Mouse (Mus musculus): Measurements from ENCODE around the gene Wnt2b. TPM values are rescaled to one million over a fixed set of nuclear protein-coding genes. Genes with fewer than 3 reads are reported as not detected.

Wnt2b gene
- total and polyA plus RNA-seq, 2 experiments from 2014 or later = 0.54 to 2.2 TPM

- Histone ChIP-seq H3K4me2 (ENCODE audit: low read depth, low read length, poor library complexity, severe bottlenecking) (no peak overlapping the region; the same call in 1 of the 2 replicates), H3K36me3 (ENCODE audit: insufficient read depth, low read length) (no peaks in the 10 kb centered on the region), H3K9me3 (ENCODE audit: low read length) (no peaks in the 10 kb centered on the region), H3K4me3 (ENCODE audit: low read depth, low read length) (no peak overlapping the region), H3K9ac (replicated peaks; ENCODE audit: low read length, poor library complexity, severe bottlenecking) (0 out of 2 replicates have a peak overlapping the region, but pooled peaks have one; percentile 13), H3K4me1 (ENCODE audit: insufficient read depth, low read length) (no peaks in the 10 kb centered on the region), H3K27me3 (ENCODE audit: insufficient read depth, low read length) (no peaks in the 10 kb centered on the region), H3K27ac (ENCODE audit: low read depth, low read length) (peak overlapping the region; percentile 43; the same call in 1 of the 2 replicates)
- WGBS = 55% methylated on average over 3 of the region's 3 CpGs
- no peak for TF ChIP-seq CTCF (IDR thresholded peaks at IDR 0.05)
- DNase-seq (ENCODE audit: low spot score) (no peak), ATAC-seq (ENCODE audit: low FRiP score) (no peak)
These were observed 32.7 kb upstream of the Wnt2b start for GRCm38 (mm10) chr3:104994415-104994841.

GRCm38 (mm10) chr3:104993800-104994199 is 32.1 kb upstream of the Wnt2b start:
- Histone ChIP-seq H3K4me3 (ENCODE audit: low read depth, low read length) (no peak overlapping the region), H3K4me1 (ENCODE audit: insufficient read depth, low read length) (no peaks in the 10 kb centered on the region), H3K4me2 (ENCODE audit: low read depth, low read length, poor library complexity, severe bottlenecking) (no peak overlapping the region), H3K27me3 (ENCODE audit: insufficient read depth, low read length) (no peaks in the 10 kb centered on the region), H3K9me3 (ENCODE audit: low read length) (no peaks in the 10 kb centered on the region), H3K9ac (replicated peaks; ENCODE audit: low read length, poor library complexity, severe bottlenecking) (0 out of 2 replicates have a peak overlapping the region, but pooled peaks have one; percentile 13), H3K36me3 (ENCODE audit: insufficient read depth, low read length) (no peaks in the 10 kb centered on the region), H3K27ac (ENCODE audit: low read depth, low read length) (peak overlapping the region; percentile 43; the same call in 1 of the 2 replicates)
- WGBS = 46% methylated on average over 4 of the region's 4 CpGs
- DNase-seq (ENCODE audit: low spot score) = peak; percentile 72
- no peak for TF ChIP-seq CTCF (IDR thresholded peaks at IDR 0.05)
- ATAC-seq (ENCODE audit: low FRiP score) = peak; percentile 50

DNA sequence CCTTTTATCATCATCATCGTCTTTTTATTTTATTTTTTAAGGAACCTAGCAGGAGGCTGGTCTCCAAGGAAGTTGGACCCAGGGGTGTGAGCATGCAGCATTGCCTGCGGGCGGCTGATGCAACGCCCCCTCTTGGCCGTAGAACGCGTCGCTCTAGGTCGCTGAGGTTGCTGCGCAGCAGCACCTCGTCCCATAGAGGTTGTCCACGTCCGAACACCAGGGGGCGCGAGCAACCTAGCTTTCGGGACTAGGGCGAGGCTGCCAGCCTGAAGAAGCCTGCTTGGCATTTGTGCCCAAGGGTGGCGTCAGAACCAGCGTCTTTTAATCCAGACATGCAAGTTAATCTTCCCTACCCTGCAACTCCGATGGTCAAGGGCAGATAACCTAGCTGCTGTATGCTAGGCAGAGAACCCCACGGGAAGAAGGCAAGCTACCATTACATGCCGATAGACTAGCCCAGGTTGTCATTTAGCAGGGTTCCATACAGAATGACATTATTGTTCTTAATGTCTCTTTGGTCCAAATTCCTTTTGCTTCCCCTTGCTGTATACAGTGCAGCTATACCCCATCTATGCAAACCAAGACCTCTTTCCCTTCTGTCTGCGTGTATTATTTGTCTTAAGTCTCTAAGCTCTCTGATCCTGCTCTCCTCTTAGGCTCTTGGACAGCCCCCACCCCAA is 31.1 kb upstream of the Wnt2b start:
- no peak overlapping the region for H3K27ac ChIP-seq (ENCODE audit: low read depth, low read length)
- H3K9ac ChIP-seq (replicated peaks; ENCODE audit: low read length, poor library complexity, severe bottlenecking) = no peak overlapping the region
- 0 out of 2 replicates have a peak overlapping the region, but pooled peaks have one; percentile 3 for H3K4me3 ChIP-seq (ENCODE audit: low read depth, low read length)
- TF ChIP-seq CTCF (IDR thresholded peaks at IDR 0.05) = peak; percentile 94
- no peaks in the 10 kb centered on the region for H3K9me3 ChIP-seq (ENCODE audit: low read length)
- DNase-seq (ENCODE audit: low spot score) (peak; percentile 93), ATAC-seq (ENCODE audit: low FRiP score) (peak; percentile 93)
- H3K4me1 ChIP-seq (ENCODE audit: insufficient read depth, low read length) = no peaks in the 10 kb centered on the region
- peak overlapping the region; percentile 25 for H3K4me2 ChIP-seq (ENCODE audit: low read depth, low read length, poor library complexity, severe bottlenecking)
- no peaks in the 10 kb centered on the region for H3K27me3 ChIP-seq (ENCODE audit: insufficient read depth, low read length)
- no peaks in the 10 kb centered on the region for H3K36me3 ChIP-seq (ENCODE audit: insufficient read depth, low read length)
- WGBS = 11% methylated on average over 23 of the region's 23 CpGs

- no peaks in the 10 kb centered on the region for H3K4me1 ChIP-seq (ENCODE audit: insufficient read depth, low read length)
- H3K9me3 ChIP-seq (ENCODE audit: low read length) = no peaks in the 10 kb centered on the region
- H3K4me2 ChIP-seq (ENCODE audit: low read depth, low read length, poor library complexity, severe bottlenecking) = no peak overlapping the region
- H3K9ac ChIP-seq (replicated peaks; ENCODE audit: low read length, poor library complexity, severe bottlenecking) = no peak overlapping the region
- no peak for ATAC-seq (ENCODE audit: low FRiP score)
- no peak for TF ChIP-seq CTCF (IDR thresholded peaks at IDR 0.05)
- H3K27me3 ChIP-seq (ENCODE audit: insufficient read depth, low read length) = no peaks in the 10 kb centered on the region
- H3K27ac ChIP-seq (ENCODE audit: low read depth, low read length) = no peak overlapping the region
- WGBS = 78% methylated on average over 5 of the region's 5 CpGs
- no peak overlapping the region for H3K4me3 ChIP-seq (ENCODE audit: low read depth, low read length)
- DNase-seq (ENCODE audit: low spot score) = no peak
- no peaks in the 10 kb centered on the region for H3K36me3 ChIP-seq (ENCODE audit: insufficient read depth, low read length)
These were observed 30.0 kb upstream of the Wnt2b start for GRCm38 (mm10) chr3:104991703-104992102.

- no peak for TF ChIP-seq CTCF (IDR thresholded peaks at IDR 0.05)
- no peaks in the 10 kb centered on the region for H3K36me3 ChIP-seq (ENCODE audit: insufficient read depth, low read length)
- H3K4me1 ChIP-seq (ENCODE audit: insufficient read depth, low read length) = no peaks in the 10 kb centered on the region
- no peak for DNase-seq (ENCODE audit: low spot score)
- WGBS = 81% methylated on average over 5 of the region's 5 CpGs
- no peak for ATAC-seq (ENCODE audit: low FRiP score)
- no peak overlapping the region for H3K27ac ChIP-seq (ENCODE audit: low read depth, low read length)
- no peaks in the 10 kb centered on the region for H3K27me3 ChIP-seq (ENCODE audit: insufficient read depth, low read length)
- no peaks in the 10 kb centered on the region for H3K9me3 ChIP-seq (ENCODE audit: low read length)
- H3K4me3 ChIP-seq (ENCODE audit: low read depth, low read length) = no peak overlapping the region
- H3K4me2 ChIP-seq (ENCODE audit: low read depth, low read length, poor library complexity, severe bottlenecking) = no peak overlapping the region
- no peak overlapping the region for H3K9ac ChIP-seq (replicated peaks; ENCODE audit: low read length, poor library complexity, severe bottlenecking)
These were observed 26.2 kb upstream of the Wnt2b start for GRCm38 (mm10) chr3:104987884-104988283.

GRCm38 (mm10) chr3:104979735-104980134 is 18.0 kb upstream of the Wnt2b start:
- no peak overlapping the region for H3K9ac ChIP-seq (replicated peaks; ENCODE audit: low read length, poor library complexity, severe bottlenecking)
- no peaks in the 10 kb centered on the region for H3K27me3 ChIP-seq (ENCODE audit: insufficient read depth, low read length)
- WGBS = 77% methylated on average over 5 of the region's 5 CpGs
- TF ChIP-seq CTCF (IDR thresholded peaks at IDR 0.05) = no peak
- H3K4me3 ChIP-seq (ENCODE audit: low read depth, low read length) = no peak overlapping the region
- H3K4me2 ChIP-seq (ENCODE audit: low read depth, low read length, poor library complexity, severe bottlenecking) = no peak overlapping the region
- no peaks in the 10 kb centered on the region for H3K9me3 ChIP-seq (ENCODE audit: low read length)
- DNase-seq (ENCODE audit: low spot score) (no peak), ATAC-seq (ENCODE audit: low FRiP score) (no peak)
- no peaks in the 10 kb centered on the region for H3K4me1 ChIP-seq (ENCODE audit: insufficient read depth, low read length)
- H3K27ac ChIP-seq (ENCODE audit: low read depth, low read length) = no peak overlapping the region
- H3K36me3 ChIP-seq (ENCODE audit: insufficient read depth, low read length) = no peaks in the 10 kb centered on the region

All from midbrain, postnatal 0 days (tissue).